Mouse (Mus musculus): Measurements from ENCODE around the gene Gm20458. TPM values are rescaled to one million over a fixed set of nuclear protein-coding genes. Genes with fewer than 3 reads are reported as not detected.

Gene Gm20458
- polyA plus RNA-seq, 1 experiment, result 31.6 TPM

GRCm38 (mm10) chr2:164441155-164441554, 19.6 kb upstream of the Gm20458 start:
- Histone ChIP-seq H3K4me2 (ENCODE audit: low read depth) (peak overlapping the region; percentile 82), H3K4me3 (peak overlapping the region; percentile 96), H3K79me2 (ENCODE audit: control insufficient read depth, insufficient read depth) (peaks cover 64% of the 10 kb centered on the region), H3K36me3 (ENCODE audit: control insufficient read depth, insufficient read depth) (no peaks in the 10 kb centered on the region), H3ac (ENCODE audit: control insufficient read depth, insufficient read length) (no peak overlapping the region), H3K27me3 (ENCODE audit: control insufficient read depth, insufficient read depth, insufficient read length) (no peaks in the 10 kb centered on the region)
- TF ChIP-seq REST (IDR thresholded peaks at IDR 0.05; ENCODE audit: insufficient read depth, insufficient read length), result no peak
- TF ChIP-seq E2F4 (IDR thresholded peaks at IDR 0.05; ENCODE audit: insufficient read depth), result no peak
- peak; percentile 69 for TF ChIP-seq SRF (IDR thresholded peaks at IDR 0.05; ENCODE audit: control insufficient read depth, insufficient read length, low read depth)
- TF ChIP-seq MAX (IDR thresholded peaks at IDR 0.05; ENCODE audit: low read depth), result no peak
- TF ChIP-seq TCF3 (IDR thresholded peaks at IDR 0.05; ENCODE audit: insufficient read length, low read depth), result peak; percentile 89
- peak; percentile 16; the same call in 1 of the 2 replicates for TF ChIP-seq CEBPB (IDR thresholded peaks at IDR 0.05; ENCODE audit: insufficient read depth, poor library complexity, severe bottlenecking)
- no peak for TF ChIP-seq POLR2A (IDR thresholded peaks at IDR 0.05; ENCODE audit: insufficient read length, low read depth)
- peak; percentile 6 to 98 (median 95) for TF ChIP-seq MYOD1 (IDR thresholded peaks at IDR 0.05; ENCODE audit: control insufficient read depth in 1 of 3, insufficient read length in 2 of 3, low read depth in 2 of 3)
- peak; percentile 48 for TF ChIP-seq POLR2AphosphoS2 (IDR thresholded peaks at IDR 0.05; ENCODE audit: insufficient read length, low read depth)
- TF ChIP-seq TCF12 (IDR thresholded peaks at IDR 0.05; ENCODE audit: insufficient read depth, poor library complexity, severe bottlenecking), result peak; percentile 94
- TF ChIP-seq MYOG (IDR thresholded peaks at IDR 0.05; ENCODE audit: control insufficient read depth in 1 of 3, insufficient read depth in 1 of 3, insufficient read length in 2 of 3, low read depth in 2 of 3), result peak; percentile 80 to 98 (median 96)
- TF ChIP-seq USF1 (IDR thresholded peaks at IDR 0.05; ENCODE audit: low read depth), result peak; percentile 87

- Histone ChIP-seq H3K27me3 (ENCODE audit: control insufficient read depth, insufficient read depth, insufficient read length) (no peaks in the 10 kb centered on the region), H3K36me3 (ENCODE audit: control insufficient read depth, insufficient read depth) (no peaks in the 10 kb centered on the region), H3K4me2 (ENCODE audit: low read depth) (peak overlapping the region; percentile 82), H3ac (ENCODE audit: control insufficient read depth, insufficient read length) (peak overlapping the region; percentile 33), H3K79me2 (ENCODE audit: control insufficient read depth, insufficient read depth) (peaks cover 58% of the 10 kb centered on the region), H3K4me3 (peak overlapping the region; percentile 96)
- no peak for TF ChIP-seq TCF3 (IDR thresholded peaks at IDR 0.05; ENCODE audit: insufficient read length, low read depth)
- TF ChIP-seq CEBPB (IDR thresholded peaks at IDR 0.05; ENCODE audit: insufficient read depth, poor library complexity, severe bottlenecking), result no peak
- no peak for TF ChIP-seq TCF12 (IDR thresholded peaks at IDR 0.05; ENCODE audit: insufficient read depth, poor library complexity, severe bottlenecking)
- TF ChIP-seq MAX (IDR thresholded peaks at IDR 0.05; ENCODE audit: low read depth), result no peak
- TF ChIP-seq MYOG (IDR thresholded peaks at IDR 0.05; ENCODE audit: control insufficient read depth in 1 of 3, insufficient read depth in 1 of 3, insufficient read length in 2 of 3, low read depth in 2 of 3), result no peak
- no peak for TF ChIP-seq E2F4 (IDR thresholded peaks at IDR 0.05; ENCODE audit: insufficient read depth)
- TF ChIP-seq POLR2AphosphoS2 (IDR thresholded peaks at IDR 0.05; ENCODE audit: insufficient read length, low read depth), result no peak
- no peak for TF ChIP-seq USF1 (IDR thresholded peaks at IDR 0.05; ENCODE audit: low read depth)
- TF ChIP-seq MYOD1 (IDR thresholded peaks at IDR 0.05; ENCODE audit: control insufficient read depth in 1 of 3, insufficient read length in 2 of 3, low read depth in 2 of 3), result no peak
- no peak for TF ChIP-seq POLR2A (IDR thresholded peaks at IDR 0.05; ENCODE audit: insufficient read length, low read depth)
- TF ChIP-seq REST (IDR thresholded peaks at IDR 0.05; ENCODE audit: insufficient read depth, insufficient read length), result no peak
- no peak for TF ChIP-seq SRF (IDR thresholded peaks at IDR 0.05; ENCODE audit: control insufficient read depth, insufficient read length, low read depth)
These were observed 19.0 kb upstream of the Gm20458 start for GRCm38 (mm10) chr2:164441731-164442130.

- no peaks in the 10 kb centered on the region for H3K36me3 ChIP-seq (ENCODE audit: control insufficient read depth, insufficient read depth)
- no peak for TF ChIP-seq TCF3 (IDR thresholded peaks at IDR 0.05; ENCODE audit: insufficient read length, low read depth)
- TF ChIP-seq MYOD1 (IDR thresholded peaks at IDR 0.05; ENCODE audit: control insufficient read depth in 1 of 3, insufficient read length in 2 of 3, low read depth in 2 of 3), result no peak
- TF ChIP-seq TCF12 (IDR thresholded peaks at IDR 0.05; ENCODE audit: insufficient read depth, poor library complexity, severe bottlenecking), result no peak
- peak overlapping the region; percentile 82 for H3K4me2 ChIP-seq (ENCODE audit: low read depth)
- peaks cover 50% of the 10 kb centered on the region for H3K79me2 ChIP-seq (ENCODE audit: control insufficient read depth, insufficient read depth)
- H3K27me3 ChIP-seq (ENCODE audit: control insufficient read depth, insufficient read depth, insufficient read length), result no peaks in the 10 kb centered on the region
- H3K4me3 ChIP-seq, result peak overlapping the region; percentile 96
- H3ac ChIP-seq (ENCODE audit: control insufficient read depth, insufficient read length), result peak overlapping the region; percentile 33
These were observed 18.3 kb upstream of the Gm20458 start for GRCm38 (mm10) chr2:164442315-164443050.

- H3K27me3 ChIP-seq (ENCODE audit: control insufficient read depth, insufficient read depth, insufficient read length), result no peaks in the 10 kb centered on the region
- peaks cover 45% of the 10 kb centered on the region for H3K79me2 ChIP-seq (ENCODE audit: control insufficient read depth, insufficient read depth)
- peak overlapping the region; percentile 96 for H3K4me3 ChIP-seq
- peak overlapping the region; percentile 82 for H3K4me2 ChIP-seq (ENCODE audit: low read depth)
- no peaks in the 10 kb centered on the region for H3K36me3 ChIP-seq (ENCODE audit: control insufficient read depth, insufficient read depth)
- TF ChIP-seq MYOD1 (IDR thresholded peaks at IDR 0.05; ENCODE audit: control insufficient read depth in 1 of 3, insufficient read length in 2 of 3, low read depth in 2 of 3), result no peak
- no peak for TF ChIP-seq USF1 (IDR thresholded peaks at IDR 0.05; ENCODE audit: low read depth)
- TF ChIP-seq CEBPB (IDR thresholded peaks at IDR 0.05; ENCODE audit: insufficient read depth, poor library complexity, severe bottlenecking), result no peak
- peak; percentile 99 for TF ChIP-seq POLR2A (IDR thresholded peaks at IDR 0.05; ENCODE audit: insufficient read length, low read depth)
- no peak for TF ChIP-seq MAX (IDR thresholded peaks at IDR 0.05; ENCODE audit: low read depth)
- no peak for TF ChIP-seq TCF12 (IDR thresholded peaks at IDR 0.05; ENCODE audit: insufficient read depth, poor library complexity, severe bottlenecking)
- TF ChIP-seq TCF3 (IDR thresholded peaks at IDR 0.05; ENCODE audit: insufficient read length, low read depth), result peak; percentile 36
- peak; percentile 47 for TF ChIP-seq REST (IDR thresholded peaks at IDR 0.05; ENCODE audit: insufficient read depth, insufficient read length)
- TF ChIP-seq SRF (IDR thresholded peaks at IDR 0.05; ENCODE audit: control insufficient read depth, insufficient read length, low read depth), result no peak
- peak; percentile 99 for TF ChIP-seq POLR2AphosphoS2 (IDR thresholded peaks at IDR 0.05; ENCODE audit: insufficient read length, low read depth)
- TF ChIP-seq E2F4 (IDR thresholded peaks at IDR 0.05; ENCODE audit: insufficient read depth), result no peak
- TF ChIP-seq MYOG (IDR thresholded peaks at IDR 0.05; ENCODE audit: control insufficient read depth in 1 of 3, insufficient read depth in 1 of 3, insufficient read length in 2 of 3, low read depth in 2 of 3), result peak in 1 of 3 experiments; percentile 57
- peak overlapping the region; percentile 33 for H3ac ChIP-seq (ENCODE audit: control insufficient read depth, insufficient read length)
These were observed 17.7 kb upstream of the Gm20458 start for GRCm38 (mm10) chr2:164443051-164443437.

Measured in myocyte (in vitro differentiated cells).